ENCODE assay signal across 8 mouse cellular contexts in the genomic region with DNA sequence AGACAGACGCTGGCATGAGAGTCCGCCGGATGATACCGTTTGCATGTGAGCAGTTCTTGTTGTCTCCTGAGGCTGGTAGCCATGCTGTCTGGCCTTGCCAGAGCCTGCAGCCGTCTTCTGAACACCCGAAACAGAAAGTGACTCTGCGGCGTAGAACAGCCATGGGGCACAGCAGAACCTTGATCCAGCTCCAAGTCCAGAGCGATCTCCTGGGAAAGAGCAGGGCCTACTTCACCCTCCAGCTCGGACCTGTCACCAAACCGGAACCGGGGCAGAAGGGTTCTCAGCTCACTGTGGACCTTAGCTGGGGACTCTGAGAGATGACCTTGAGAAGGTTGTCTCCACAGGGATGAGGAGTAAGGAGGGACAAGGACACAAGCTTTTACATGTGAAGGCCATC.
"Had no signal": no experiment of that assay in that cellular context is flagged by ENCODE, and none has a peak within 500 bp of the region (broad histone marks: within the 10 kb centered on the region; RNA-seq: fewer than 3 reads in every experiment).

No protein-coding gene starts in this region.

- DNase-seq: liver, postnatal 0 days; lung, adult 2 months; lung, postnatal 14 days; lung, postnatal 36 days; right cerebral cortex, postnatal 14 days; thymus, adult 2 months; thymus, postnatal 25 days; thymus, postnatal 4 days had no signal
